Mouse (Mus musculus) spleen, postnatal 10 days (tissue): ENCODE measurements around the gene Scgb1b27.
A peak's percentile ranks its signal among the peaks of the same experiment; 100 is the strongest.
"Not testable (repeated sequence)": the region's sequence is repeated elsewhere in the genome, so short reads cannot be mapped to it uniquely, and the experiment has no call there.

Source experiments
- DNase-seq, 2 experiments: peaks; one replicate each; pipeline ENCODE4 v3.0.0; 2021 to 2022; ENCODE audit warnings: low spot score in 2 of 2

Scgb1b27 gene

DNA sequence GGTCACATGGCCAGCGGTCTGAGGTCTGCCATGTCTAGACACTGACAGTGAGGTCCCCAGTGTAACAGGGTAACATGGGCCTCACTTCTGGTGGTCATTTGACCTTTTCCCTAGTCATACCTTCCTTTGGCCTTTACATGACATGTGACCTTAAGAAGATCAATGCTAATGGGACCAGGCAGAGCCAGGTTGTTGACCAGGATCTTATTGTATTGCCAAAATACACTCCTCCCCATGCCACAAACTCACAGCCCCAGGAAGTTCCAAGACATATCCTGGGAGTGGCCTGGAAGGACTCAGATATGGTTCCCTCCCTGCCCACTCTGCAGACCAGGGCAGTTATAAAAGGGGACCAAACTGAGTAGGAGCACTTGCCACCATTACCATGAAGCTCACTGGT, at the start of gene Scgb1b27:
Gene Scgb1b27, plus strand, starts transcription at position 301 of the 400 bp plus-strand sequence.
- DNase-seq: not testable (repeated sequence)

DNA sequence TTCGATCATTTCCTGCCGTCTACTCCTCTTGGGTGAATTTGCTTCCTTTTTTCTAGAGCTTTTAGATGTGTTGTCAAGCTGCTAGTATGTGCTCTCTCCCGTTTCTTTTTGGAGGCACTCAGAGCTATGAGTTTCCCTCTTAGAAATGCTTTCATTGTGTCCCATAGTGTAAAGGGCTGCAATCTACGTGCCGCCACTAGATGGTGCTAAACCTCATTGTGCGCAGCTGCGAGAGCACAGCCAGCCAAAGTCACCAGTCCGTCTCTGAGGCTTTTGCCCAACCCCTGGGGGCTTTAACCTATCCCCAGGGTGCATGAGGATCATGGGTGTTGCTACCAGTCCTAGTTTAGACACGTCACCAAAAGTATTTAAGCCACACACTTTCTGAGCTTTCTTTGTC, 39.0 kb upstream of the Scgb1b27 start:
- peak in 1 of 2 experiments; percentile 27 for DNase-seq

DNA sequence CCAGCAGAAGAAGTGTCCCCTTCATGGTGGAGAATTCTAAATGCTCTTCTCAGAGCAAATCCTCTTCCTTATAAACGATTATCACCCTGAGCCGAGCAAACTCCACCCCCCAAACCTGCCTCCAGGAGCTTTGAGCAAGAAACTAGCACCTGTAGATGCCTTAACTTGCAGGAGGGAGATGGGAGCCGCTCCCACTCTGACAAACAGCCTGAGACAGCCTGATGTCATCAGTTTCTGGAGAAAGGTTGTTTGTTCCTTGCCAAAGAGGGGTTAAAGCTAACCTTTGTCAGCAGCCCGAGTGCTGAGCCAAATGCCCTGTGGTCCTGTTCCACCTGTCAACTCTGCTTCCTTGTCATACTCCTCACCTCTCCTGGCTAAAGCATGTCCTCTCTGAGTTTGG, 7.4 kb upstream of the Scgb1b27 start, which contains the start of gene Scgb2b27:
Gene Scgb2b27, minus strand, starts transcription at position 101 of the 400 bp plus-strand sequence.
- DNase-seq: no peak

DNA sequence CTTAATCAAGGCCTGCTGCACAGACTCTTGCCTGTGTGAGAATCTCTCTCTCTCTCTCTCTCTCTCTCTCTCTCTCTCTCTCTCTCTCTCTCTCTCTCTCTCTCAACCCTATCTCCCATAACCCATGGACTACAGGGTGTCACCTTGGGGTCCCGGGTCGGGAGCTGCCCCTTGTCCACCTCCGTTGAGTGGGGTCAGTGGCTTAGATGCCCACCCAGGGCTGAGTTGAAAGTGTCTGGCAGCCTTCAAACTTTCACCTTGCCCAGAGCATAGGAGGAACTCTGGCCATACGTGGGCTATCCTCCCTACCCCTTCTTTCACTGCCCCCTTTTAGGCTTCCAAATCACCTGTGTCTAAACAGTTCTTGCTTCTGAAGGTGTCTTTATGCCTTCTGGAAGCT, 4.4 kb downstream of the Scgb1b27 start:
- DNase-seq: no peak

DNA sequence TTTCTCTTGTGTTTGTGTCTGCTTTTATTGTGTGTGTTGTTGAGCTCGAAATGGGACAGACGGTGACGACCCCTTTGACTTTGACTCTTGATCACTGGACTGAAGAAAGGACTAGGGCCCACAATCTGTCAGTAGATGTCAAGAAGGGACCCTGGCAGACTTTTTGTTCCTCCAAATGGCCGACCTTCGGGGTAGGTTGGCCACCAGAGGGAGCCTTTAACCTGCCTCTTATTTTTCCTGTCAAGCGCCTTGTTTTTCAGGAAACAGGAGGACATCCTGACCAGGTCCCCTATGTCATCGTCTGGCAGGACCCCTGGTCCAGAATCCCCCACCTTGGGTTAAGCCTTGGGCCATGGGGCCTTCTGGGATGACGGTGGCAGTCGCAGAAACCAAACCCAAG, 5.9 kb downstream of the Scgb1b27 start:
- not testable (repeated sequence) for DNase-seq

DNA sequence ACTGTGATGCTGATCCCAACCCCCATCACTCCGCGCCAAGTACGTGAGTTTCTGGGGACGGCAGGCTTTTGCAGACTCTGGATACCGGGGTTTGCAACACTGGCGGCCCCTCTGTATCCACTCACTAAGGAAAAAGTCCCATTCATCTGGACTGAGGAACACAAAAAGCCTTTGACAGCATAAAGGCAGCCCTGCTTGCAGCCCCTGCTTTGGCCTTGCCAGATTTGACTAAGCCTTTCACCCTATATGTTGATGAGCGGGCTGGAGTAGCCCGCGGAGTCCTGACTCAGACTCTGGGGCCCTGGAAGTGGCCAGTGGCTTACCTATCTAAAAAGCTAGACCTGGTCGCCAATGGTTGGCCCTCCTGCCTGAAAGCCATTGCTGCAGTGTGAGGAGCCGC, 8.7 kb downstream of the Scgb1b27 start:
- no peak for DNase-seq

DNA sequence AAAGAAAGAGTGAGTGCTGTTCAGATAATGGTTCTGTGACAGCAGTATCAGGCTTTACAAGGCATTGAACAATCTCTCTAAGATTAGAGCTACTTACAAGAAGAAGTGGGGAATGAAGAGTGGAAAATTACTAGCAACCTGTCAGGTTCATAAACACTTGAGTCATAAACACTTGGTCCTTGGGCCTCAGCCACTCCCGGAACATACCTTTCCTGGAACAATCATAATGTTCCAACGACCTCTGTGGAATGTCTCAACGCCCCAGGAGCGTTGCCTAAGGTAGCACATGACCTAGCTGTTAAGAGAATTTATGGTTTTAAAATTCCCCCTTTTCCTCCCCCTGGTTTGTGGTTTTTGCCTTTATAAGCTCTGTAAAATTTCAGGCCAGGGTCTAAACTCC, 13.3 kb downstream of the Scgb1b27 start:
- not testable (repeated sequence) for DNase-seq

DNA sequence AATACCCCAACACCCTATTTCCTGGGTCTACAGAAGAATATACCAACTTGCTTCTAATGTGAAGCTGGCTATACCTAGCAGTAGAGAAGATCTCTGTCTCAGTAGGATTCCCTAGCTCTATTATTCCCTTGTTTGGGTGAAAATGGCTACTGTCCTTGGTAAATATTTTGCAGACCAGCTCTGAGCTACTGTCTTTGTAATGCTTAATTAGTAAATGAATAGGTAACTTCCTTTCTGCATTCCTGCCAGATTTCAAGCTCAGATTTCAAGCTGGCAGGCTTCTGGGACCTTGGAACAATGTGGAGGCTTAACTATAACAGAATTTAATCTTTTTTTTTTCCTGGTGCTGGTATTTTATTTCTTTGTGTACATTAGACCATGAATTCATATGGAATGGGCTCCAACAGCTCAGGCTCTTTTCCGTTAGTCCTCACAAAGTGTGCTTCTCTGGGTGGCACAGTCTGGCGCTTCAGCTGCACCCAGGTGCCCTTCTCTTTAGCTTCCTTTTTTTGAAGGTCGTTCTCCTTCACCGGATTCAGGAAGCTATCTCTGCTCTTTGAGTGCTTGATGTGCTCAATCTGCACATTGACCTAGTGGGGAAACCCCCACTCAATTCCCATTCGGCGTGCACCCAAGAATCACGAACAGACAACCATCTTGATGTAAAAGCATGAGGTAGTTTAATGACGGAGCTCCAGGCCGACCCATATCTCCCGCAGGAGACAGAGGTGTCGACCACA, 15.0 kb downstream of the Scgb1b27 start:
- DNase-seq: not testable (repeated sequence)

DNA sequence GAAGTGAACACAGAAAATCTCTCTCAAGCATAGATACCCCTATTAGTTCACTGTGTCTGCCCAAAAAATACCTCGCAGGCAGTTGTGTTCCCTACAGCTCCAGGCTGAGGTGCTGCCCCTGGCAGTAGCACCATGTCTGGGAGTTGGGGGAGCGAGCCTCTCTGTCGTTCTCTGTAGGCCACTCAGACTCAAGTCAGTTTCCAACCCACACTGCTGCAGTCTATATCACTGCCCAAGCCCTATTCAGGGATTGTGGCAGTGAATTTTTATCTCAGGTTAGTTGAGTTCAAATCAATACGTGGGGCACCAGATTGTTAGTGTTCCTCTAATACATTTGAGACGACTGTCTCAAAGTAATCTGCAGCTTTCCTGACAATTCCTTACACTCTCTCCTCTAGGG, 46.8 kb downstream of the Scgb1b27 start:
- DNase-seq: not testable (repeated sequence)
